Mouse (Mus musculus): ENCODE results near the gene Rmi2. TPM values are rescaled to one million over a fixed set of nuclear protein-coding genes. Genes with fewer than 3 reads are reported as not detected.

Gene Rmi2
- total RNA-seq, 4 experiments from 2014 or later: 0.29 to 0.41 (median 0.32) TPM

DNA sequence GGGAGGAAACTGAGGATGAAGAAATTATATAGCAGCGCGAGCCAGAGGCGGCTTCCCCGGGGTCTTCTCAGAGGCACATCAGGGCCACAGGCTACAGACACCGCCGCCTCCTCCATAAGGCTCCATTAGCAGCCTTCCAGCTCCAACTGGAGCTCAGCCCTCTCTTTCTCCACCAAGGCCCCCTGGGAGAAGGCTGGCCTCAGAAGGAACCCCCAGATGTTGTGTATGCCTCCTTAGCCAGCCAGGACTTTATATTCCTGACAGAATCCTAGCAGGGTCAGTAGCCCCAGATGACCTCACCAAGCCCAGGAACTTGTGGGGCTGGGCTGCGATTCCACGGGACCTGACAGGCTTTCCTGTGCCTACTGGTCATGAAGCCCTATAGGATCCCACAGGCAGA lies 32.0 kb downstream of the Rmi2 start:
- DNase-seq (ENCODE audit: low spot score): peak; percentile 50

DNA sequence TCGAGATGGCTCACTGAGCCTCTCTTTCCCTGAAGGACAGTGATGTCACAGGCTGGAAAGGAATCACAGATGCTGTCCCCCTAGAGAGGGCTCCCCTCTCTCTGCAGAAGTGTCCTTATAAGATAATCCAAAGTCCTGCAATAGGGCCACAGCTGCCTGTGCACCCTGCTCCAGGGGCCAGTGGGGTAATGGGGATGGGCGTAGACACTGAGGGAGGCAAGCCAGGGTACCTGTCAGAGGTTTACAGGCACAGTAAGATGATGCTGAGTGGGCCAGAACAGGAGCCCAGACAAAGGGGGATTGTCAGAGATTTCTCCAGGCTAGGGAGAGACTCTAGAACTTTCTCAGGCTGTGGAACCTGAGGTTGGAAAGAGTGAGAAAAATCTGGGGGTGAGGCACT lies 32.6 kb downstream of the Rmi2 start:
- DNase-seq (ENCODE audit: low spot score): no peak

DNA sequence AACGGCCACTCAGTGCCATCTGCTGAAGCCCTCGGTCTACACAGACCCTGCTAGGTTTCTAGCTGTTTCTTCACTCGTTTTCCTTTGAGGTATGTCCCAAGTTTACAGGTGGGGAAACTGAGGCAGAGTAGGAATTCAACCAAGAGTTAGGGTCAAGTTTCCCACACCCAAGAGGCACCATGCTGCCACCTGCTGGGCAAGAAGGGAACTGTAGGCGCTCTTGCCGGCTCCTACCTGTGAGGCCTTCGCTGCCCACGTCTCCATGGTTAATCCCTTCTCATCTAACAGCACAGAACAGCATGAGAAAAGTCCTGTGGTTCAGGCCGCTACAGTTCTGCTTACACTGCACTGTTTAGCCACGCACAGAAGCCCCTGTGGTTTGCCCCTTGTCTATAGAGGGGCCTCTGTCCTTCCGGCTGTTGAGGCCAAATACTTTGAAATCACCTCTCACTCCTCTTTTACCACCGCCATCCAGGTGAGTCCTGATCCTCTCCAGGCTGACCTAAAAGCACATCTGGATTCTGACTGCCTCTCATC lies 33.1 kb downstream of the Rmi2 start:
- DNase-seq (ENCODE audit: low spot score): peak; percentile 46

DNA sequence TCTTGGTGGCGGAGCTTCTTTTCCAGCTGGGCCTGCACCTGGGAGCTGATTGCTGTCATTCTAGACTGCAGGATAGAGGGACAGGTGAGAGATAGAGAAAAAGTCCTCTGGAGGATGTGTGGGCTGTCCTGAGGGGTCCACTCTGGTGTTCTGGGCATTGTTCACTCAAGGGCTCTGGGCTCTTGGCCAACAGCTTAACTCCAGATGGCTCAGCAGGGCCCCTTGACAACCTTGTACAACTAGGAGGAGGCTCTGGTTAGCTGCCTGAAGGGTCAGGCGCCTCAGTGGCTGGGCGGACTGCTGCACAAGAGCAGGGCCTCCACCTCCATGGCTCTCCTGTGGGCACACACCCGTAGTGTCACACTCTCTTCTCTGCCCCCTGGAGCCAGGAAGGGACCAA lies 36.1 kb downstream of the Rmi2 start:
- no peak for DNase-seq (ENCODE audit: low spot score)

DNA sequence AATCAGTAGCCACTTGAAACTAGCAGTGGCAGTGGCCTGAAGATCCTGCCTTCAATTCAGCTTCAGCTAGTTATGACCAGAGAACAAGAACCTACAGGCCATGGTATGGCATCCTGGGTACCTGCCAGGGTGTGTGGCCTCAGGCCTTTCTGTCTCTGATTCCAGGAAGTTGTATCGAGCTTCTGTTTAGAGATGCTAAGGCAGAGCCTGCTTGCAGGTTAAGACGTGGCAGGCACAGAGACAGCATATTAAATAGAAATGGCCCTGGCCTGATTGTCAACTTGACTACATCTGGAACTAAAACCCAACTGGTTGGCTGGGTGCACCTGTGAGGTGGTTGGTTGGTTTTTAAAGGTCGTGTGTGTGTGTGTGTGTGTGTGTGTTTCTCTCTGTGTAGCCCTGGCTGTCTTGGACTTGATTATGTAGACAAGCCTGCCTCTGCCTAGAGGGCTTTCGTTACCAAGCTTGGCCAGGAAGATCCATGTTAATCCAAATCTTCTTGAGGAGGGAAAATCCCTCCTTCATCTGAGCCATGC lies 38.0 kb downstream of the Rmi2 start:
- no peak for DNase-seq (ENCODE audit: low spot score)

DNA sequence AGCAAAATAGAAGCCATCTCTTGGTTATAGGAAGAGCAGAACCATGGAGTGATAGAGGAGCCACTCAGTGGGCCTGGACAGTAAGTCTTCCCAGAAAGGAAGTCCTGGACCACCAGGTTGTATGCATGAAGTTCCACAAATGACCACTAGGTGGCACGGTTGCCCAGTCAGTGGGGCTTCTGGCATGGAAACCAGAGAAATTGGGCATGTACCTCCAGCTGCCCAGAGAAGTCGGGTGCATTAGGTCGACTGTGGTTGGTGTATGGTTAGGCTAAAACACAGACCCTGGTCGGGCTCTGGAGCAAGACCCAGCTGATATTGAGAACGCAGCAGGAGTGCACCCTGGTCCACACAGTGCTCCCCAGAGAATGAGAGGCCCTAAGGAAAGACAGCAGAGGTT lies 38.8 kb downstream of the Rmi2 start:
- DNase-seq (ENCODE audit: low spot score): peak; percentile 86

DNA sequence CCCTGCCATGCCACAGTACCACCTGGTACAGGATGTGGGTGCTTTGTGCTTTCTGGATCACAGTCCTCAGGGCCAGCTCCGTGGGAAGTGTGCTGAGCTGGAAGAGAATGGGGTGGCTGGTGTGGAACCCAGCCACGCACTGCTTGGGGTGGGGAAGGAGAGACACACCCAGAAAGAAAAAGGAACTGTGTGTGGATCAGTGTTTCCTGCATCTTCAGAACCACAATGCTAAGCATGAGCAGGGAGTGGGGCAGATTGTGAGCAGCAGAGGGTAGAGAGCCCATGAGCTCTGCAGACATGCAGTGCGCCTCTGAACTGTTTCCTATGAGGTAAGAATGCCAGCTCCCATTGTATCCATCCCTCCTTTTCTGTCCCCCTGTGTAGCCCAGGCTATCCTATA lies 43.4 kb downstream of the Rmi2 start:
- no peak for DNase-seq (ENCODE audit: low spot score)

DNA sequence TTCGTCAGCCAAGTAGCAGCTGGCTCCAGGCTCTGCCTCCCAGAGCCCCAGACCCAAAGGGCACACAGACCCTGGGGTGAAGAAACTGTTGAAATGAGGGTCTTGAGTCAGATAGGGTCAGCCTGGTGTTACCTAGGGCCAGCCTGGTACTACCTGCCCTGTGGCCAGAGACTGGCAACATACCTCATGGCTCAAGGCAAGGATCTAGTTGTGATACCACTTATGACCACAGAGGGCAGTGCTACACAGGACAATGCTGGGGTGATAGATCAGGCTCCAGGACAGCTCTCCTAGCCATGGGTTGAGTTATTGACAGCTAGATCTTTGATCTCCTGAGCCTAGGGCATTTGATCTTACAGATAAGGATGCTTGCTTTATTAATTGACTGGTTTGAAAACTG lies 44.6 kb downstream of the Rmi2 start:
- peak; percentile 60 for DNase-seq (ENCODE audit: low spot score)

DNA sequence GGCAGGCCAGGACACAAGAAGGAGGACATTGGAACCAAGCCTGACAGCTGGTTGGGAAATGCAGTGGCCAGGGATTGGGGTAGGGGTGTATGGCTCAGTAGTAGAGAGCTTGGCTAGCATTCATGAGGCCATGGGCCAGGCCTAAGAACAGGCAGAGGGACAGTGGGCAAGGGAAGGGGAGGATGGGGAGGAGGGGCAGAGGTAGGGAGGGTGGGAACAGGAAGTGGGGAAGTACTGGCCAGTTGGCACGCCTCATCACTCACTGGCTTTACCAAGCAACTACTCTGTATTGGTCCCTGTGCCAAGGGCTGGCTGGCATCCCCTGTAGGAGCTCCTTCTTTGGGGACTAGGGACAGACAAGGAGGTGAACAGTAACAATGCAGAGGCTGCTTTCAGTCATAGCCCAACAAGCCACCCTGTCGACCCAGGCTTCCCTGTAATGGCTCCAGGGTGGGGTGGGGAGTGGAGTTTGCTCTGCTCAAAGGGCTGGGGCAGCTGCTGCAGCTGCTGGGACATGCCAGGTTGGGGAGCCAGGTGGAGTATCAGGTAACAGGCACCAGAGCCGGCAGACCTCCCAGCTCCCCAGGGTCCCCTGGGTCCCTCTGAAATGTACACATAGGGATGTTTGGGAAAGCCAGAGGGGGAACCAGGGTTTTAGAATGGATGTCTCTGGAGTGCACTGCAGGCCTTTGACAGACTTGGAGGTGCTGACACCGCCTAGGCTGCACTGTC lies 46.5 kb downstream of the Rmi2 start:
- DNase-seq (ENCODE audit: low spot score): no peak

DNA sequence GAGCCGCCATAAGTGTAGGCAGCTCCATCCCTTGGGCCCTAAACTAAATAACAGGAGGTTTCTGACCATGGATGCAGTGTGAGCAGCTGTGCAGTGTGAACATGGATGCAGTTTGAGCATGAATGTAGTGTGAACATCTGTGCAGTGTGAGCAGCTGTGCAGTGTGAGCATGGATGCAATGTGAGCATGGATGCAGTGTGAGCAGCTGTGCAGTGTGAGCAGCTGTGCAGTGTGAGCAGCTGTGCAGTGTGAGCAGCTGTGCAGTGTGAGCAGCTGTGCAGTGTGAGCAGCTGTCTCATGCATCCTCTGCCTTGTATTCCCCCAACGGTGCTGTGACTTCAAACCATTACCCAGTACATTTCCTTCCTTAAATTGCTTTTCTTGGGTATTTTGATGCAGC lies 52.6 kb downstream of the Rmi2 start:
- DNase-seq (ENCODE audit: low spot score): no peak

DNA sequence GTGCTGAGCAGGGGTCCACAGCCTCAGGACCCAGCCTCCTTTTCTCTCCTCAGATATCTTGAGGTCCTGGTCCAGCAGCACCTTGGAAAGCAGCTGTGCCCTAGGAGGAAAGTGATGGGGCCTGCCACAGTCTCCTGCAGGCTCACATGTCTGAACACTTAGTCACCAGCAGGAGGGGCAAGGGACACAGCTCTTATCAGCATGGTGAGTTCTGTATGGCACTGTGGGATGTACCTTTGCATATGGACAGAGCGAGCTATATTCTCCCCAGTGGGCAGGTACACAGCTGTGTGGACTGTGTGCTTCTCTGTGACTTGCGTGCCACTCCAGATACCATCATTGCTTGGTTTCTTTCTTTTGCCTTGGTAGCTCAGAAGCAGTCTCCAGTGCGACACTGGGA lies 55.5 kb downstream of the Rmi2 start:
- DNase-seq (ENCODE audit: low spot score): no peak

DNA sequence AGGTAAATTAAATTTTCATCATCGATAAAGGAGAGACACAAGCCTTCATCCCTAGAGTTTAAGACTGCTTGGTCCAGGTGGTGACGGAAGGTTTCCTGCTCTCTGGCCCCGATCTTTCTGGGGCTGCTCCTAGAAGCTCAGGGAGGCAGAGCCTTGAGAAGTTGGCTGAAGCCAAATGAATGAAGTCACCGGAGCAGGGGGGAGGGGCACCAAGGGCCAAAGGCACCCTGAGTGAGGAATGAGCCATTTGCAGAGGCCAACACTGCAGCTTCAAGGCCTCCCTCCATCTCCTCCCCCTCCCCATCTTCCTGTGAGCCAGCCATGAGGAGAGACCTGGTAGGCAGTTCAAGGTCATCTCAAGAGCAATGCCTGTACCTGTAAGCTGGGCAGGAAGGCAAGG lies 58.3 kb downstream of the Rmi2 start:
- no peak for DNase-seq (ENCODE audit: low spot score)

DNA sequence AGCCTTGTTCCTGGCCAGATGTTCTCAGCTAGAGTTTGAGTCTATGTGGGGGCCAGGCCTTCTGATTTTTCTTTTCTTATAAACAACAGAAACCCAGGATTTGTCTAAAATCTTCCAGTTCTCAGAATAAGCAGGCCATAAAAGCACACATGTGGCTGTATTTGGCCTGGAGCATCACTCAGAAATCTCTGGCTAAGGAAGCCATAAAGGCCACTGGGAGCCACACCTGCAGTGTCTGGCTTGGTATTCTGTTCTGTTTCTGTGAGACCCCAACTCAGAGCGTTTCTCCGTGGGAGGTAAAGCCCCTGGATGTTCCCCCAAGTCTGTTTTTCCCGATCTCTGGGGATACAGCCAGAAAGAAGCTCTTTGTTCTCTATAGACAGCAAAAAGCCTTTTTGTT lies 61.0 kb downstream of the Rmi2 start:
- no peak for DNase-seq (ENCODE audit: low spot score)

DNA sequence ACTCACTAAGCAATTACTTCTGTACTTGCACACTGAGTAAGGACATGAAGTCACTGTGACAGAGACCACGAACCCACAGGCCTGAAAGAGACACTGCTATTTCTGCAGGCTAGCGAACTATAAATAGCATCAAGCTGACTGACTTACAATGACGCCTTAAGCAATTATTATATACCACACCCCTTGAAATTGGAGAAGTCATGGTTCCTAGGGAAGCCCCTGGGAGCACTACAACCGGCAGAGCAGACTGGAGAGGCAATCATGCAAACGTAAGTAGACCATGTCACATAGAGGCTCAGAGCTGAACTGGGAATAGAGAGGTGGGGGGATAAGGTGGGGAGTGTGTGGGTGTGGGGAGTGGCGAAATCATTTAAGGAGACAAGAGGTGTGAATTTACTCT lies 62.5 kb downstream of the Rmi2 start:
- no peak for DNase-seq (ENCODE audit: low spot score)

DNA sequence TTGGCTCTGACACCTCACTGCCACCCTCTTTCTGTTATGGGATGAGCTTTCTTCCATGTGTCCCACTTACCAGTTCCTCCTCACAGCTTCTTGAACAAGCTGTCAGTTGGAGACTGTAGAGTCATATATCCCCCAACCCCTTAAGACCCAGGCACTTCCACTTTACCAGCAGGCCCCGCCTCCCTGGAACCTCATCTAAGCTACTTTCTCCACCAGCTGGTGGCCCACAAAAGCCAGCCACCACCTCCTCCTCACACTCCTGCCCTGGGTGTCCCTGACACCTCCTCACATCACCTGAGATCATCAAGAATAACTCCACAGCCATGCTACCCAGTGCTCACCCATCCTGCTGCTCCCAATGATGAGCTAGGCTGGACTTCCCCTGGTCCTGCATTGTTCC lies 65.9 kb downstream of the Rmi2 start:
- no peak for DNase-seq (ENCODE audit: low spot score)

DNA sequence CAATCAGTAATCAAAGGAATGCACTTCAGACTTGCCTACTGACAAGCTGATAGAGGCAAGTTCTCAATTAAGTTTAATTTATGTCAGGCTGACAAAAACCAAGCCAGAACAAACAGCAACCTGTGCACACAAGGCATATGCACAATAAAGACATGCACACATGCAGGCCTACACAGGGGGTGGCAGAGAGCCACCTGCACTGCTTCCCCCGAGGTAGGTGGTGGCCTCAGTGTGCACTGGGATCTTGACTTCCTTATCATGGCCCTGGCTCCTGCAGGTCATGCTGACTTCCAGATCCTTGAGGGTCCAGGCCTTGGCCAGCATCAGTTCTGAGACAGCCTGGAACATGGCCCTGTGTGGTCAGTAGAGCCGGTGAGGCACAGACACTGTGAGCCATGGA lies 67.1 kb downstream of the Rmi2 start:
- DNase-seq (ENCODE audit: low spot score): no peak

DNA sequence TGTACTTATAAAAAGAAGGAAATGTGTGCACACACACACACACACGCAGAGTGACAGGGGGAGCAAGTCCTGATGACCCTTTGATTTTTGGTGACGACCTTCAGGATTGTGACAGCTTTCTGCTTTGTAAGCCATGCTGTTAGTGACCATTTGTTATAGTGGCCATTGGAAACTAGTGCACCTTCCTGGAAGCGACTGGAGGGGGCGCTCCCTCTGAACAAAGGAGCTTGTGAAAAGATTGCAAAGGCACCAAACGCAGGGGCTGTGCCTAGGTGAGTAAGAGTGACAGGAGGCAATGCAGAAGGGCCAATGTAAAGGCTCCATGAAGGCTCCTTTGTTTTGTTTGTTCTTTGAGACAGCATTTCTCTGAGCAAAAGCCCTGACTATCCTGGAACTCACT lies 68.0 kb downstream of the Rmi2 start:
- DNase-seq (ENCODE audit: low spot score): no peak

DNA sequence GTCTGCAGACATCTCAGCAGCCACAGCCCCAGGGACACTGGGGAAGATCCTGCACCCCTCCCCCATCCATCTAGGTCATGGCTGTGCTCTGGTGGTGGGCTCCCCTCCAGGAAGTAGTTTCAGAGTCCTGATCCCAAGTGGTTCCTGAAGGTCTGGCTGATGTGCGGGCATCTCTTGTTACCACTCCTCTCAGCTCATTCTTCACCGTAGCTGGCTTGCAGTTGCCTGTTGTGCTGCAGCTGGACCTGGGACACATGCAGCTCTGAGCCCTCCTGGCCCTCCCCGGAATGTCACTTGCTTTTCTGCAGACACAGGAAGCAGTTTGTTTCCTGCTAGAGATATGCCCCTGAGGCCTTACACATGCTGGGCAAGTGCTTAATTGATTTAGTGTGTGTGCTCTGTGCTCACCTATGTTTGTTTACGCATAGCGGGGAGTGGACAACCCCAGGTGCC lies 70.8 kb downstream of the Rmi2 start:
- no peak for DNase-seq (ENCODE audit: low spot score)

DNA sequence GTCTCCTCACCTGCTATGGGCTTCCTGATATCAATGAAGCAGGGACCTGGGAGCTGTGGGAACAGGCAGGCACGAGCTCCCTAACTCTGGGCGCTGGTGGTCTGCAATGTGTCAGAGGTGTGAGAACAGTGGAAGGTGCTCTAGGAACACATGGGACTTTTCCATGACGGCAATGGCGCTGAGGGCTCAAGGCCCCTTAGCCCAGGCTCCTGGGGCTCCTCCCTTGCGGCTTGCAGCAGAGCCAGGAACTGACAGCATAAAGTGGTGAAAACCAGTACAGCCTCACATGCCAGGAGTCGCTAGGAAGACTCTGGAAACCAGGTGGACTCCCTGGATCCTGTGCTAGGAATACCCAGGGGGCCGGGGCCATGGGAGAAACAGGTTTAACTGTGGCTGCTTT lies 75.7 kb downstream of the Rmi2 start:
- DNase-seq (ENCODE audit: low spot score): no peak

DNA sequence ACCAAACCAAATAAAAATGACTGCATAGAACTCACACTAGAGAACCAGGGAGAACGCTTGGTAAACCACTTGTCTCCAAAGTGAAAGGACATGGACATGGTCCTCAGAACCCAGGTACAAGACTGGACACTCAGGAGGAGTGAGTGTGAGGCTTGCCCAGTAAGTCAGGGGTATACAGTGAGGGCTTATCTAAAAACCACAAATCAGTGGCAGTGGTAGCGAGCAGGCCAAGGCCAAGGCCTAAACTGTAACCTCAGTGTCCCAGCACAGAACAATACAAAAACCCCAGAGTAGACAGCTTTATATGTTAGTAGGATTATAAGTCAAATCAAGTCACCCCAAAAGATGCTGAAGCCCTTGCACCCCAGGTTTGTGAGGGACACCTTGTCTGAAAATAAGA lies 76.2 kb downstream of the Rmi2 start:
- no peak for DNase-seq (ENCODE audit: low spot score)

DNA sequence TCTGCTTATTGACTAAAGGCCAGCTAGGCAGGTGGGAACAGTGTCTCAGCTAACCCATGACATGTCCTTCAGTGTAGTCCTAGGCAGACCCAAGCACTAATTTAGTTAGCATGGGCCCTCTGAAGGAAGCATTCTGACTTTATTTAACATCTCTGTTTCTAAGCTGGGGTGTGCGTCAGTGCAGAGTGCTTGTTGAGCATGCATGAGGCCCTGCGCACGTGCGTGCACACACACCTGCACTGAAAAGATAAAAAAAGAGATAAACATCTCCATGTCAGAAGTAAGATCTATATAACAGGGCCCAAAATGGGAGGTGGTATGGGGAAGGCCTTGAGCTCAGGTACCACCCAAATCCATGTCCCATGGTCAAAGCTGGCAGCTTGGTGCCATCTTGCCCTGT lies 80.2 kb downstream of the Rmi2 start:
- no peak for DNase-seq (ENCODE audit: low spot score)

DNA sequence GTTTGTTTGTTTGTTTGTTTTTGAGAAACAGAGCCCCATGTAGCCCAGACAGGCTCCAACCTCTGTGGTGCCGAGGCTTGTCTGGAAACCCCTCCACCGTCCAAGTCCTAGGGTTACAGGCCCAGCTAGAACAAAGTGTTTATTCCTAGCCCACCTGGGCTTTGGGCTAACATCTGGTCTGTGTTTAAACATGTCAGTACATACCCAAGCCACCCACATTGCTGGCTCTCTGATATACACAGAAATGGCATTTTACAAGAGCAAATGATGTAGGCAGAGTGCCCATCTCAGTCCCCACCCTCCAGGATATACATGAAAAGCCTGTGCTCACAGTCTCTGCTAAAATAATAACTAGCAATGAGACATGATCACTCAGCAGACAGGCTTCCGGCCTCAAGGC lies 81.4 kb downstream of the Rmi2 start:
- no peak for DNase-seq (ENCODE audit: low spot score)

DNA sequence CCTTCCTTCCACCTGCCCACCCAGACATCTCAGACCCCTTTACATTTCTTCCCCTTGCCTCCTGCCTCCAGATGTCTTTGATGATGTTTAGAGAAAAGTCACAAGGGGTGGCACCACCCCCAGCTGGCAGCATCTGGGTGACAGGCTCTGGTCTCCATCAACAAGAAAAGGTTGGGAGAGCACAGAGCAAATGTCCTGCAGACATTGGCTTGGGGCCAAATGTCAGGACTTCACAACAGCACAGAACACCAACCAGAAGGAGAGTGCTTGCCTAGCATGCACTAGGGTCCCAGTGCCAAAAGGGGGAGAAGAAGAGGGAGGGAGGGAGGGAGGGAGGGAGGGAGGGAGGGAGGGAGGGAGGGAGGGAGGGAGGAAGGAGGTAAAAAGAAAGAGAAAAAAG lies 85.0 kb downstream of the Rmi2 start:
- DNase-seq (ENCODE audit: low spot score): no peak

DNA sequence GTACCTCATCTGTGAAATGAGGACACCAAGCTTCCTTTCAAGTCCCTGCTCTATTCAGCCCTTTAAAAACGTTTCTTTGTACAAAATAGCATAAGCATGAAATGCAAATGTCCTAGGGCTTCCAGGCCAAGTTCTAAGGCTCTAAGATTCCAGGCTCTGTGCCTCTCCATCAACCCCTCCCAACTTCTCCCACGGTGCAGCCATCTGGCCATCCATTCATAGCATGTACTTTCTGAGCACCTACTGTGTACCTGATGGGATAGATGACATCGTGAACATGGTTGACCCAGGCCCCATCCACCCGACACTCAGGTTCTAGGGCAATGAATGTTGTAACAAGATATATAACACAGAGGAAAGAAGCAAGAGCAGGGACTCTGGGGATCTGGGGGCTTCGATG lies 88.7 kb downstream of the Rmi2 start:
- DNase-seq (ENCODE audit: low spot score): no peak

All from heart, adult 8-10 months (tissue).